Mouse (Mus musculus) liver, postnatal 0 days (tissue): ENCODE results near the gene Serhl. TPM values are rescaled to one million over a fixed set of nuclear protein-coding genes. Genes with fewer than 3 reads are reported as not detected.
A peak's percentile ranks its signal among the peaks of the same experiment; 100 is the strongest.
"Not testable (repeated sequence)": the region's sequence is repeated elsewhere in the genome, so short reads cannot be mapped to it uniquely, and the experiment has no call there.

ENCODE experiments used
- ATAC-seq: fragments of 200-750 bp; cut with Nextera tagmentation; 2 replicates; pipeline ENCODE4 v1.8.0; 2017; ENCODE audit warnings: mild to moderate bottlenecking, moderate library complexity
- DNase-seq: peaks from one replicate; pipeline ENCODE4 v3.0.0-alpha.2; 2016
- H3K27ac ChIP-seq: fragments of 300-500 bp; sonication (generic); 2 replicates; pipeline ENCODE4 v1.5.1; 2014; ENCODE audit warnings: antibody characterized with exemption, moderate library complexity, mild to moderate bottlenecking, low read depth
- H3K27me3 ChIP-seq: fragments of 300-500 bp; sonication (generic); 2 replicates; pipeline ENCODE4 v1.6.1; 2014; ENCODE audit warnings: low read length, control low read depth, mixed read lengths; ENCODE audit not compliant: insufficient read depth
- H3K36me3 ChIP-seq: fragments of 300-500 bp; sonication (generic); replicated peaks from 2 replicates; pipeline ENCODE4 v1.6.1; 2014; ENCODE audit warnings: mild to moderate bottlenecking, control low read depth, low read length, moderate library complexity, mixed read lengths; ENCODE audit not compliant: insufficient read depth
- H3K4me1 ChIP-seq: fragments of 300-500 bp; sonication (generic); 2 replicates; pipeline ENCODE4 v1.6.1; 2014; ENCODE audit warnings: antibody characterized with exemption, mild to moderate bottlenecking, control low read depth; ENCODE audit not compliant: insufficient read depth
- H3K4me2 ChIP-seq: fragments of 300-500 bp; sonication (generic); 2 replicates; pipeline ENCODE4 v1.6.1; 2014; ENCODE audit warnings: low read depth, mild to moderate bottlenecking, low read length, moderate library complexity, mixed read lengths
- H3K4me3 ChIP-seq: fragments of 300-500 bp; sonication (generic); 2 replicates; pipeline ENCODE4 v1.5.1; 2014; ENCODE audit warnings: low read depth, low read length
- H3K9ac ChIP-seq: fragments of 300-500 bp; sonication (generic); replicated peaks from 2 replicates; pipeline ENCODE4 v1.6.1; 2014; ENCODE audit warnings: mild to moderate bottlenecking, moderate library complexity
- H3K9me3 ChIP-seq: fragments of 300-500 bp; sonication (generic); 2 replicates; pipeline ENCODE4 v1.6.1; 2016; ENCODE audit warnings: mild to moderate bottlenecking, control low read depth, low read length, mixed read lengths
- CTCF ChIP-seq: sonication (generic); IDR thresholded peaks from 2 replicates; pipeline ENCODE4 v1.5.1; 2016; ENCODE audit warnings: antibody characterized with exemption, low read depth
- EP300 ChIP-seq: IDR thresholded peaks from 2 replicates; pipeline ENCODE4 v1.6.1; 2016; ENCODE audit warnings: antibody characterized with exemption, low read depth, mild to moderate bottlenecking
- WGBS: fragments of 180-500 bp; shearing (Covaris S2); extraction: QIAGEN DNeasy Blood & Tissue Kit; methylation state at CpG from one replicate; pipeline ENCODE4 v1.1.7; 2014; ENCODE audit not compliant: insufficient replicate concordance; 5-methylcytosine and 5-hydroxymethylcytosine counted together
- polyA plus RNA-seq: library from polyadenylated mRNA; unstranded; fragments of >200 nt; fragmentation: Nextera tagmentation; extraction: Ambion mirVana; gene quantifications from 2 replicates; pipeline ENCODE4 v1.2.1, GENCODE M21; 2015

The Serhl gene
- 24.2 and 24.3 TPM in 2 replicates for polyA plus RNA-seq

DNA sequence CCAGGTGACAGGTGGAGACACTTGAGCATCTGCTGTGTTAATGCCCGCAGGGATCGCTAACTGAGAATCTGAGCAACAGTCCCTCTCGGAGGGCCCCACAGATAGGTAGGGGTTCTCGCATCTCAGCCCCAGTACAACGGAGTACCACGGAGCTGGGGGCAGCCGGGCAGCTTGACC lies at the start of gene Serhl:
Serhl (plus strand) TSS at position 78 of the 177 bp plus-strand sequence.
- ATAC-seq (no peak), DNase-seq (no peak)
- no peak within 1 kb of the TSS for H3K4me3 ChIP-seq
- H3K36me3 ChIP-seq = no peaks in the 10 kb centered on the region
- no peak for TF ChIP-seq CTCF
- TF ChIP-seq EP300 = no peak
- 0 out of 2 replicates have a peak within 1 kb of the TSS, but pooled peaks have one; percentile 9 for H3K4me2 ChIP-seq
- peaks cover 14% of the 10 kb centered on the region for H3K27me3 ChIP-seq
- H3K9ac ChIP-seq = no peak within 1 kb of the TSS
- no peak within 1 kb of the TSS for H3K27ac ChIP-seq
- H3K9me3 ChIP-seq = no peaks in the 10 kb centered on the region
- H3K4me1 ChIP-seq = peaks cover 3% of the 10 kb centered on the region; the same call in 1 of the 2 replicates
- 40% methylated on average over 7 of the region's 7 CpGs for WGBS

DNA sequence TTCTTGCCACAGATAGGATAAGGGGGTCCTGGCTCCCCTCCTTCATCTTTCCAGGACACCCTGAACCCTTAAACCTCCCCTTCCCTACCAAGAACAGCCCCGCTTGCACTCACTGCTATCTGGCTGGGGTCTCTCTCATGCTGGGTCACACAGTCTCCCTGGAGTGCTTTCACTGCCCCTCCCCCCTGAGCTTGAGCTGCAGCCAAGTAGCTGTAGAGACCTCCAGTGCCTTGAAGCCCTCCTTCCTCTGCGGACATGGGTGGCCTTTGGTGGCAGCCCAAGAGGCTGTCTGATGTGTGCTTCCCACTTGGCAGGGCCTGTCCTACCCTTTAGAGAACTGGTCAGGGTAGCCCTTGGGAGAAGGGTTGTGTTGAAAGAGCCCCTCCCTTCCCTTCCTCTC lies 49.1 kb upstream of the Serhl start:
- no peak for TF ChIP-seq EP300
- TF ChIP-seq CTCF = no peak
- H3K4me1 ChIP-seq = peaks cover 9% of the 10 kb centered on the region

DNA sequence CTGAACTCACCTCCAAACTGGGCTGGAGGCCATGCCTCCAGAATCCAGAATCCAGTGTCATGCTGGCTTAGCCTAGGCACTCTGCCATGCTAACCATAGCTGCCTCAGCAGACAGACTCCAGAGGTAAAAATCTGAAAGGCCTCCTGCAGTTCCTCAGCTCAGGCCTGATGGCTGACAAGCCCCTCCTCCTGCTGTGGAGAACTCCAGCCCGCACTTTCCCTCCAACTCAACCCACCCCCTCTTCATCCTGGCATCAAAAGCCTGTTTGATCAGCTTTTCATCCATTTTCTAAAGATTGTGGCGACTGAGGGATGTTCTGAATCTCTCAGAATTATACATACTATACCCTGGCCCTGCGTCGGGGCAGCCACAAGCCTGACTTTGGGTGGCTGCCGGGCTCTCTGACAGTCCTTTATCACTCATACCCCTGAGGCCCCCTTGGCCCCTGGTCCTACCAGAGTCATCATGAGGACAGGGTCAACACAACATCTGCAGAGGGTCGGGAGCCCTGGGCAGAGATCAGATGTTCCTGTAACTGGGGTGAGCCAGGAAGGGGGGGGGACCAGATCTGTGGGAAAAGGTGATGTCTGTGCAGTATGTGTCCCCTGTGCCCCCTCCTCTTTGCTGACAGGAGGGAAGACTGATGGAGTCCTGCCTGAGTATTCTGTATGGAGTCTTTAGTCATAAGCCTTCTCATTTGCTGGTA lies 46.5 kb upstream of the Serhl start:
- no peak overlapping the region for H3K9ac ChIP-seq
- WGBS = 33% methylated on average over 6 of the region's 6 CpGs
- ATAC-seq = no peak

More for the DNA sequence above, 49.1 kb upstream of the Serhl start:
- Histone ChIP-seq H3K4me3 (no peak overlapping the region), H3K27ac (no peak overlapping the region), H3K27me3 (no peaks in the 10 kb centered on the region), H3K36me3 (no peaks in the 10 kb centered on the region), H3K9me3 (no peaks in the 10 kb centered on the region), H3K9ac (no peak overlapping the region), H3K4me2 (no peak overlapping the region)
- no peak for ATAC-seq
- DNase-seq = no peak
- WGBS = 76% methylated on average over 2 of the region's 2 CpGs

DNA sequence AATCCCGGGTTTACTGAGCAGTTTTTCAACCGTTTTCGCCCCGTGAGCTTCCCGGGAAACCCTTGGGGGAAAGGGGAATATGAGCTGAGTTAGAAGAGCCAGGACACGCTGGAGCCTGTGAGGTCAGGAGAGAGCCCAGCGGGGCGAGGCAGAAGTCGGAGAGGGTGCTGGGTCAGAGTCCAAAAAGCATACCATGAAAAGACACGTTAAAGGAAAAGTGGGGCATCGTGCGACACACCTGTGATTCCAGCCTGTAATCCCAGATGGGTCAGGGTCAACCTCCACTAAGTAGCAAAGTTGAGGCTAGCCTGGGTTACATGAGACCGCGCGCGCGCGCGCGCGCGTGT lies 46.0 kb upstream of the Serhl start:
- Histone ChIP-seq H3K36me3 (no peaks in the 10 kb centered on the region), H3K9me3 (no peaks in the 10 kb centered on the region), H3K4me3 (no peak overlapping the region), H3K4me2 (no peak overlapping the region), H3K27me3 (no peaks in the 10 kb centered on the region), H3K9ac (no peak overlapping the region), H3K27ac (no peak overlapping the region), H3K4me1 (no peaks in the 10 kb centered on the region)
- DNase-seq (no peak), ATAC-seq (no peak)
- 72% methylated on average over 22 of the region's 22 CpGs for WGBS
- TF ChIP-seq EP300 (no peak), CTCF (no peak)

More for the DNA sequence above, 46.5 kb upstream of the Serhl start:
- no peak overlapping the region for H3K27ac ChIP-seq
- peaks cover 3% of the 10 kb centered on the region; the same call in 1 of the 2 replicates for H3K4me1 ChIP-seq
- no peak overlapping the region for H3K4me2 ChIP-seq
- TF ChIP-seq EP300 (no peak), CTCF (no peak)
- H3K4me3 ChIP-seq = no peak overlapping the region
- H3K27me3 ChIP-seq = no peaks in the 10 kb centered on the region
- no peaks in the 10 kb centered on the region for H3K9me3 ChIP-seq
- no peaks in the 10 kb centered on the region for H3K36me3 ChIP-seq
- no peak for DNase-seq

DNA sequence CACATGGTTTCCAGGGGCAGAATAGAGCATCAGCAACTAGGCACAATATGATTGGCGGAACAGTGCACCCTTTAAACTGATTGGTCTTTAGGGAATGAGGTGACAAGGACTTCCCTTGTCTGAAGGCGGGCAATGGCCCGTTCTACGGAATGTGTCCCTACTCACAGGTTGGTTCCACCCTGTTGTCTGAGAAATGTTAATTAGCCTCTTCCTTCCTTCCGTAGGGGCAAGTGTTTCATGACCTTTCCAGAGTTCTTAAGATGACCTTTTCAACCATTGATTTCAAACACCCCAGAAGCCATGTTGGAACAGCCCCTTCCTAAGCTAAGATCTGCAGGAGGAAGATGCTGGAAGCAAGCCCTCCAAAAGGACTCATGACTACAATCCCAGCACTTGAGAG lies 43.7 kb upstream of the Serhl start:
- DNase-seq, H3K9ac ChIP-seq, H3K9me3 ChIP-seq, ATAC-seq, H3K36me3 ChIP-seq, H3K4me2 ChIP-seq, H3K27me3 ChIP-seq, H3K4me3 ChIP-seq, H3K4me1 ChIP-seq, H3K27ac ChIP-seq: not testable (repeated sequence)
- 71% methylated on average over 5 of the region's 5 CpGs for WGBS

- H3K4me1 ChIP-seq = no peaks in the 10 kb centered on the region
- H3K36me3 ChIP-seq = no peaks in the 10 kb centered on the region
- ATAC-seq = no peak
- H3K27ac ChIP-seq = no peak overlapping the region
- 84% methylated on average over 3 of the region's 3 CpGs for WGBS
- no peak overlapping the region for H3K4me3 ChIP-seq
- H3K4me2 ChIP-seq = no peak overlapping the region
- TF ChIP-seq EP300 (no peak), CTCF (peak; percentile 60)
- H3K9me3 ChIP-seq = no peaks in the 10 kb centered on the region
- no peaks in the 10 kb centered on the region for H3K27me3 ChIP-seq
- no peak overlapping the region for H3K9ac ChIP-seq
- DNase-seq = peak; percentile 14
These were observed 43.0 kb upstream of the Serhl start for GRCm38 (mm10) chr15:83046308-83046707.

GRCm38 (mm10) chr15:83046730-83047129 lies 42.6 kb upstream of the Serhl start:
- H3K4me2 ChIP-seq = no peak overlapping the region
- H3K4me3 ChIP-seq = no peak overlapping the region
- DNase-seq = no peak
- no peak overlapping the region for H3K9ac ChIP-seq
- TF ChIP-seq EP300 = no peak
- no peak for TF ChIP-seq CTCF
- H3K27ac ChIP-seq = no peak overlapping the region
- no peaks in the 10 kb centered on the region for H3K36me3 ChIP-seq
- H3K4me1 ChIP-seq = no peaks in the 10 kb centered on the region
- 81% methylated on average over 7 of the region's 7 CpGs for WGBS
- H3K27me3 ChIP-seq = no peaks in the 10 kb centered on the region
- ATAC-seq = no peak
- H3K9me3 ChIP-seq = no peaks in the 10 kb centered on the region
